Mouse (Mus musculus): Measurements from ENCODE around the gene Gimap7. TPM values are rescaled to one million over a fixed set of nuclear protein-coding genes. Genes with fewer than 3 reads are reported as not detected.

Gimap7 gene
- polyA plus RNA-seq, 1 experiment from 2014 or later: not detected

DNA sequence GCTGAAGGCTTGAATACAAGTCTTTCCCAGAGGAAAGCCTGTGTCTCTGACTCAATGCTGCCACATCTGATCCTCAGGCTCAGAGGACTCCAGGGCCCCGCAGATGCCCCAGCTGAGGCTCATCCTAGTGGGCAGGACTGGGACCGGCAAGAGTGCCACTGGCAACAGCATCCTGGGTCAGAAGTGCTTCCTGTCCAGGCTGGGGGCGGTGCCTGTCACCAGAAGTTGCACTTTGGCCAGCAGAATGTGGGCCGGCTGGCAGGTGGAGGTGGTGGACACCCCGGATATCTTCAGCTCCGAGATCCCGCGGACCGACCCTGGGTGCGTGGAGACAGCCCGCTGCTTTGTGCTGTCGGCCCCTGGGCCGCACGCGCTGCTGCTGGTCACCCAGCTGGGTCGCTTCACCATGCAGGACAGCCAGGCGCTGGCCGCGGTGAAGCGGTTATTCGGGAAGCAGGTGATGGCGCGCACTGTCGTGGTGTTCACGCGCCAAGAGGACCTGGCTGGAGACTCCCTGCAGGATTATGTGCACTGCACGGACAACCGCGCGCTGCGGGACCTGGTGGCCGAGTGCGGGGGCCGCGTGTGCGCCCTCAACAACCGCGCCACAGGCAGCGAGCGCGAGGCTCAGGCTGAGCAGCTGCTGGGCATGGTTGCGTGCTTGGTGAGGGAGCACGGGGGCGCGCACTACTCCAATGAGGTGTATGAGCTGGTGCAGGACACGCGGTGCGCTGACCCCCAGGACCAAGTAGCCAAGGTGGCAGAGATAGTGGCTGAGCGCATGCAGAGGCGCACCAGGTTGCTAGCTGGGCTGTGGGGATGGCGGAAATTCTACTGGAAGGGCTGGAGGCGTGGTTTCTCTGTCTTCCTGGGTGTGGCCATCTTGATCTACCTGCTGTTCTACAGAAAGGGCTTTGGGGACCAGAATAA is 24.3 kb downstream of the Gimap7 start:
- H3K9me3 ChIP-seq (replicated peaks; ENCODE audit: control insufficient read depth, low read length): no peaks in the 10 kb centered on the region
- peak overlapping the region; percentile 64 for H3K4me2 ChIP-seq (ENCODE audit: low read length)
- peak overlapping the region; percentile 54 for H3K9ac ChIP-seq (ENCODE audit: low read length)
- DNase-seq (ENCODE audit: low spot score) (no peak), ATAC-seq (peak; percentile 60; the same call in 1 of the 2 replicates)
- H3K36me3 ChIP-seq (ENCODE audit: control insufficient read depth, insufficient read depth, low read length): no peaks in the 10 kb centered on the region
- H3K27me3 ChIP-seq (replicated peaks; ENCODE audit: control insufficient read depth, insufficient read depth, low read length): peaks cover 22% of the 10 kb centered on the region
- H3K27ac ChIP-seq (ENCODE audit: low read depth, low read length): no peak overlapping the region
- H3K4me1 ChIP-seq (ENCODE audit: control insufficient read depth, insufficient read depth, low read length): no peaks in the 10 kb centered on the region
- H3K4me3 ChIP-seq (ENCODE audit: low read depth, low read length): peak overlapping the region; percentile 41
- under 1% methylated on average over 52 of the region's 52 CpGs for WGBS

DNA sequence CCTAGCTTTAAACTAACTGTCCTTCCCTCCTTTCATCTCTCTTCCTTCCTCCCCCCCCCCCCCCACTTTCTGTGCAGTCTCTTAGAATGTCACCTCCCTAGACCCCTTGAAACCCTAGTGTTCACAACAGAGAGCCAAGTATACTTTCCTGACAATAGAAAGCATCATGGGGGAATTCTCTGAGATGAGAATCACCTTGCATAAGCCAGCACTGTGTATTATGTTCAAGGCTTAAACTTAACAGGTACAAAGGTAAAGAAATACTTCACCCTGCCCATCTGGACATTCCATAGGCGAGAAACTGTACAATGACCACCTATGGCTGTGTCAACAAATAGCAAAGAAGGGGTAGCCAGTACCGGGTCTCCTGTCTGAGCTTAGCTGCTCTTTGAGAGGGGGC is 27.1 kb downstream of the Gimap7 start:
- H3K4me2 ChIP-seq (ENCODE audit: low read length): no peak overlapping the region
- no peak overlapping the region for H3K27ac ChIP-seq (ENCODE audit: low read depth, low read length)
- H3K9ac ChIP-seq (ENCODE audit: low read length): no peak overlapping the region
- no peaks in the 10 kb centered on the region for H3K4me1 ChIP-seq (ENCODE audit: control insufficient read depth, insufficient read depth, low read length)
- WGBS: 62% methylated on average over 2 of the region's 2 CpGs
- no peaks in the 10 kb centered on the region for H3K36me3 ChIP-seq (ENCODE audit: control insufficient read depth, insufficient read depth, low read length)
- H3K4me3 ChIP-seq (ENCODE audit: low read depth, low read length): no peak overlapping the region
- H3K9me3 ChIP-seq (replicated peaks; ENCODE audit: control insufficient read depth, low read length): no peaks in the 10 kb centered on the region
- no peak for DNase-seq (ENCODE audit: low spot score)
- H3K27me3 ChIP-seq (replicated peaks; ENCODE audit: control insufficient read depth, insufficient read depth, low read length): peaks cover 22% of the 10 kb centered on the region
- no peak for ATAC-seq

- H3K4me1 ChIP-seq (ENCODE audit: control insufficient read depth, insufficient read depth, low read length): no peaks in the 10 kb centered on the region
- H3K36me3 ChIP-seq (ENCODE audit: control insufficient read depth, insufficient read depth, low read length): no peaks in the 10 kb centered on the region
- no peak within 1 kb of the TSS for H3K27ac ChIP-seq (ENCODE audit: low read depth, low read length)
- WGBS: 41% methylated on average over 16 of the region's 16 CpGs
- ATAC-seq (no peak), DNase-seq (ENCODE audit: low spot score) (peak; percentile 52)
- no peak within 1 kb of the TSS for H3K4me2 ChIP-seq (ENCODE audit: low read length)
- no peak within 1 kb of the TSS for H3K9ac ChIP-seq (ENCODE audit: low read length)
- no peak within 1 kb of the TSS for H3K4me3 ChIP-seq (ENCODE audit: low read depth, low read length)
- peaks cover 18% of the 10 kb centered on the region for H3K27me3 ChIP-seq (replicated peaks; ENCODE audit: control insufficient read depth, insufficient read depth, low read length)
- H3K9me3 ChIP-seq (replicated peaks; ENCODE audit: control insufficient read depth, low read length): no peaks in the 10 kb centered on the region
These were observed 27.8 kb downstream of the Gimap7 start, which contains the start of gene Gimap5 for GRCm38 (mm10) chr6:48745959-48746889. Gimap5 (plus strand) TSS chr6:48746197.

DNA sequence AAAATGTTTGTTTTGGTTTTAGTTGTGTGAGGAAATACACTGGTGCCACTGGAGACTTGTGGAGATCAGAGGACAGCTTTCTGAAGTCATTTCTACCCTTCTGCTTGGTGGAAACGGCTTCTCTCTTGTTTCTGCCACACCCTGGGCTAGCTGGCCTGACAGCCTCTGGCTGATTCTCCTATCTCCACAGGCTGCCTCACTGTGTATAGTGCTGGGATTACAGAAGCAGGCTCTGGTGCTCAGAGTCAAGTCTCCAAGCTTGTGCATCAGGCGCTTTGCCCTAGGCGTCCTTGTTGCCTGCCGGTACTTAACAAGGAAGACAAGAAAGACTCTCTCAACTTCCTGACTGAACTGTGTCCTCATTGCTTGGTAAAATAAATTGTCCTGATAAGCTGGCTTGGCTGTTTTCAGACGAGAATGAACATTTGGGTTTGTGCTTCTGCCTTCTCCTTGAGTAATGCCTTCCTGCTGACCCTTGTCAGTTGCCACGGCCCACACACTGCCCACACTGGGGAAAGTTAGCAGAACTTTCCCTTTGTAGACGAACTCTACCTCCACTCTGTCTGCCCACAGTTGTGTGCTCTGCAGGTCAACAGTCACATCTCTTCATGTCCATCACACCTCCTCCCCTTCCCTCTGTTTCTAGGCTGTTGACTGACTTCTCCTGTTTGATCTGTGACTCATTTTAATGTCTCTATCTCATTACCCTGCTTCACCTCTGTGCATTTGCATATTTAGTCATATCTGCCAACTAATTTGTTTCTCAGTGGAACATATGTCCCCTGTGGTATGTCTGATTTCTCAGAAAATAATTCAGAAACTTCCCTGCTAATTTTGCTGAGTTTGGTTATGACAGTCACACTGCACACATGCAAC is 28.9 kb downstream of the Gimap7 start:
- DNase-seq (ENCODE audit: low spot score): no peak
- H3K36me3 ChIP-seq (ENCODE audit: control insufficient read depth, insufficient read depth, low read length): no peaks in the 10 kb centered on the region
- no peak overlapping the region for H3K27ac ChIP-seq (ENCODE audit: low read depth, low read length)
- no peak overlapping the region for H3K4me2 ChIP-seq (ENCODE audit: low read length)
- 81% methylated on average over 7 of the region's 7 CpGs for WGBS
- no peak overlapping the region for H3K4me3 ChIP-seq (ENCODE audit: low read depth, low read length)
- no peaks in the 10 kb centered on the region for H3K9me3 ChIP-seq (replicated peaks; ENCODE audit: control insufficient read depth, low read length)
- peaks cover 13% of the 10 kb centered on the region for H3K27me3 ChIP-seq (replicated peaks; ENCODE audit: control insufficient read depth, insufficient read depth, low read length)
- no peak overlapping the region for H3K9ac ChIP-seq (ENCODE audit: low read length)
- ATAC-seq: no peak
- H3K4me1 ChIP-seq (ENCODE audit: control insufficient read depth, insufficient read depth, low read length): no peaks in the 10 kb centered on the region

GRCm38 (mm10) chr6:48763567-48764270 is 45.3 kb downstream of the Gimap7 start:
- H3K27ac ChIP-seq (ENCODE audit: low read depth, low read length): no peak overlapping the region
- H3K9ac ChIP-seq (ENCODE audit: low read length): no peak overlapping the region
- no peak overlapping the region for H3K4me2 ChIP-seq (ENCODE audit: low read length)
- H3K9me3 ChIP-seq (replicated peaks; ENCODE audit: control insufficient read depth, low read length): no peaks in the 10 kb centered on the region
- 70% methylated on average over 7 of the region's 7 CpGs for WGBS
- no peak overlapping the region for H3K4me3 ChIP-seq (ENCODE audit: low read depth, low read length)
- ATAC-seq: no peak
- no peaks in the 10 kb centered on the region for H3K4me1 ChIP-seq (ENCODE audit: control insufficient read depth, insufficient read depth, low read length)
- no peaks in the 10 kb centered on the region for H3K27me3 ChIP-seq (replicated peaks; ENCODE audit: control insufficient read depth, insufficient read depth, low read length)
- DNase-seq (ENCODE audit: low spot score): peak; percentile 18
- H3K36me3 ChIP-seq (ENCODE audit: control insufficient read depth, insufficient read depth, low read length): no peaks in the 10 kb centered on the region

- no peak for ATAC-seq
- Histone ChIP-seq H3K4me1 (ENCODE audit: control insufficient read depth, insufficient read depth, low read length) (no peaks in the 10 kb centered on the region), H3K4me2 (ENCODE audit: low read length) (no peak overlapping the region), H3K4me3 (ENCODE audit: low read depth, low read length) (no peak overlapping the region), H3K9me3 (replicated peaks; ENCODE audit: control insufficient read depth, low read length) (no peaks in the 10 kb centered on the region), H3K9ac (ENCODE audit: low read length) (no peak overlapping the region), H3K27me3 (replicated peaks; ENCODE audit: control insufficient read depth, insufficient read depth, low read length) (no peaks in the 10 kb centered on the region), H3K27ac (ENCODE audit: low read depth, low read length) (no peak overlapping the region), H3K36me3 (ENCODE audit: control insufficient read depth, insufficient read depth, low read length) (no peaks in the 10 kb centered on the region)
- 93% methylated on average over 10 of the region's 10 CpGs for WGBS
- DNase-seq (ENCODE audit: low spot score): no peak
These were observed 46.1 kb downstream of the Gimap7 start for GRCm38 (mm10) chr6:48764496-48764895.

- Histone ChIP-seq H3K27me3 (replicated peaks; ENCODE audit: control insufficient read depth, insufficient read depth, low read length) (no peaks in the 10 kb centered on the region), H3K9me3 (replicated peaks; ENCODE audit: control insufficient read depth, low read length) (no peaks in the 10 kb centered on the region), H3K36me3 (ENCODE audit: control insufficient read depth, insufficient read depth, low read length) (no peaks in the 10 kb centered on the region), H3K4me1 (ENCODE audit: control insufficient read depth, insufficient read depth, low read length) (no peaks in the 10 kb centered on the region), H3K9ac (ENCODE audit: low read length) (no peak overlapping the region), H3K4me2 (ENCODE audit: low read length) (no peak overlapping the region), H3K27ac (ENCODE audit: low read depth, low read length) (no peak overlapping the region), H3K4me3 (ENCODE audit: low read depth, low read length) (no peak overlapping the region)
- WGBS: 71% methylated on average over 9 of the region's 9 CpGs
- no peak for DNase-seq (ENCODE audit: low spot score)
- no peak for ATAC-seq
These were observed 49.9 kb downstream of the Gimap7 start for GRCm38 (mm10) chr6:48768178-48768869.
